Mouse (Mus musculus): ENCODE measurements around the gene Slc25a23.
A peak's percentile ranks its signal among the peaks of the same experiment; 100 is the strongest.

The Slc25a23 gene

GRCm38 (mm10) chr17:57011236-57012141 is 48.2 kb downstream of the Slc25a23 start, which contains the start of the genes Gtf2f1 and Gm17949:
Gtf2f1 (minus strand) TSS chr17:57011288.
Gm17949 (plus strand) TSS chr17:57011469.
- DNase-seq, result peak; percentile 92

- no peak for DNase-seq
Observed at GRCm38 (mm10) chr17:57010911-57011235, 48.8 kb downstream of the Slc25a23 start.

- DNase-seq, result no peak
Observed at GRCm38 (mm10) chr17:57007137-57007905, 52.3 kb downstream of the Slc25a23 start.

GRCm38 (mm10) chr17:57003994-57004393 is 55.7 kb downstream of the Slc25a23 start:
- DNase-seq, result no peak

- DNase-seq, result no peak
Observed at GRCm38 (mm10) chr17:57001228-57001627, 58.4 kb downstream of the Slc25a23 start.

GRCm38 (mm10) chr17:56999968-57000609 is 59.6 kb downstream of the Slc25a23 start, which contains the start of gene Pspn:
Pspn (minus strand) TSS chr17:57000018.
- DNase-seq, result no peak

- no peak for DNase-seq
Observed at GRCm38 (mm10) chr17:56999414-56999813, 60.2 kb downstream of the Slc25a23 start.

- peak; percentile 95 for DNase-seq
Observed at GRCm38 (mm10) chr17:56997029-56997667, 62.5 kb downstream of the Slc25a23 start, which contains the start of gene Alkbh7. Alkbh7 (plus strand) TSS chr17:56997339.

- no peak for DNase-seq
Observed at GRCm38 (mm10) chr17:56996506-56996905, 63.2 kb downstream of the Slc25a23 start.

GRCm38 (mm10) chr17:56995046-56995445 is 64.6 kb downstream of the Slc25a23 start:
- no peak for DNase-seq
